Mouse (Mus musculus) heart, postnatal 0 days (tissue): ENCODE results near the gene Atxn3.

Experiments used
- CTCF ChIP-seq: IDR thresholded peaks from 2 replicates; pipeline ENCODE4 v1.5.1; 2016; ENCODE audit warnings: antibody characterized with exemption, control low read depth, low read depth
- EP300 ChIP-seq: IDR thresholded peaks from 2 replicates; pipeline ENCODE4 v1.6.1; 2016; ENCODE audit warnings: antibody characterized with exemption, low read depth

- TF ChIP-seq CTCF (no peak), EP300 (no peak)
Observed at GRCm38 (mm10) chr12:101904906-101905305, 53.1 kb downstream of the Atxn3 start.
